Mouse (Mus musculus) cortical plate, adult 2 months (tissue): ENCODE data around the gene Unk.

Experiments
- CTCF ChIP-seq: fragments of 200-500 bp; IDR thresholded peaks from 2 replicates; pipeline ENCODE4 v1.5.1; 2011; ENCODE audit warnings: mild to moderate bottlenecking, control low read depth, low read length; ENCODE audit not compliant: insufficient read depth; ENCODE audit errors: extremely low read depth
- POLR2A ChIP-seq: fragments of 200-500 bp; IDR thresholded peaks from 2 replicates; pipeline ENCODE4 v1.6.1; 2011; ENCODE audit warnings: mild to moderate bottlenecking, low read length, control low read depth; ENCODE audit not compliant: insufficient read depth; ENCODE audit errors: extremely low read depth

DNA sequence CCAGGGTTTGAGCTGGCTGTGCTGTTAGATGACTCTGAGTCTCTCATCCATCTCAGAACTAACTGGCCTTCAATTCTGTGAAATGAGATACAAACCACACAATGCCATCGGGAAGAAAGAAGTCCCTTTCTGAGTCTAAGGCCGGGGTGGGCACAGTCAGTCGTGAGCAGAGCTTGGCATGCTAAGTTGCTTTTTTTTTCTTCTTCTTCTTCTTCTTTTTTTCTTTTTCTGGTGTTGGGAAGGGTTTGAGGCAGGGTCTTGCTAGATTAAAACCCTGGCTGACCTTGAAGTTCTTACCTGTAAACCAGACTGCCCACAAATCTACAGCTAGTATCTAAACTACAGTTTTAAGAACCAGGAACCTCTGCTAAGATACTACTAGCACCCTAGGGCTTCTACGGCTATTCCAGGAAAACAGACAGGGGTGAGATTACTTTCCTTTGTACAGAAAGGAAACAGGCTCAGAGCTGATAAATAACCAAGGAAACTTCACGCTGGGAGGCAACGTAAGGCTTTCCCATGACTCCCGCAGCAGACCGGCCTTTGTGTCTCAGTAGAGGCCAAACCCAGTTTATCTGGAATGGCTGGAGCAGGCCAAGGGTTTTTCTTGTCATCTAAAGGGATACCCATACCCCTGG, 25.8 kb upstream of the Unk start:
- TF ChIP-seq CTCF, result no peak
- no peak for TF ChIP-seq POLR2A
